Mouse (Mus musculus): ENCODE measurements at regions not wholly inside any gene's neighbourhood (a gene's known extent, or its start where the extent isn't known, plus 50 kb on each side); places are given as distances from the start of the nearest gene placed in this dataset.

GRCm38 (mm10) chr13:115671685-115672084 lies 569.9 kb upstream of the Itga1 start:
- DNase-seq, result no peak

GRCm38 (mm10) chr13:115669516-115669915 lies 567.8 kb upstream of the Itga1 start:
- no peak for DNase-seq

- no peak for DNase-seq
Observed at GRCm38 (mm10) chr13:115655134-115655533, 553.4 kb upstream of the Itga1 start.

- DNase-seq, result no peak
Observed at GRCm38 (mm10) chr13:115652935-115653334, 551.2 kb upstream of the Itga1 start.

GRCm38 (mm10) chr13:115652352-115652751 lies 550.6 kb upstream of the Itga1 start:
- DNase-seq, result no peak

GRCm38 (mm10) chr13:115631410-115632105 lies 529.8 kb upstream of the Itga1 start:
- no peak for DNase-seq

- no peak for DNase-seq
Observed at GRCm38 (mm10) chr13:115630603-115631002, 528.8 kb upstream of the Itga1 start.

- no peak for DNase-seq
Observed at GRCm38 (mm10) chr13:115613174-115613573, 511.4 kb upstream of the Itga1 start.

- no peak for DNase-seq
Observed at GRCm38 (mm10) chr13:115606441-115606840, 504.7 kb upstream of the Itga1 start.

- no peak for DNase-seq
Observed at GRCm38 (mm10) chr13:115595126-115595671, 493.4 kb upstream of the Itga1 start.

- DNase-seq, result no peak
Observed at GRCm38 (mm10) chr13:115575967-115576366, 474.2 kb upstream of the Itga1 start.

GRCm38 (mm10) chr13:115575052-115575891 lies 473.5 kb upstream of the Itga1 start:
- DNase-seq, result no peak

GRCm38 (mm10) chr13:115541167-115541566 lies 439.4 kb upstream of the Itga1 start:
- DNase-seq, result no peak

- DNase-seq, result no peak
Observed at GRCm38 (mm10) chr13:115535900-115536299, 434.1 kb upstream of the Itga1 start.

- DNase-seq, result no peak
Observed at GRCm38 (mm10) chr13:115513914-115514313, 412.1 kb upstream of the Itga1 start.

GRCm38 (mm10) chr13:115512214-115512613 lies 410.4 kb upstream of the Itga1 start:
- no peak for DNase-seq

GRCm38 (mm10) chr13:115508646-115509045 lies 406.9 kb upstream of the Itga1 start:
- DNase-seq, result no peak

GRCm38 (mm10) chr13:115494399-115494798 lies 392.6 kb upstream of the Itga1 start:
- no peak for DNase-seq

GRCm38 (mm10) chr13:115475861-115476260 lies 374.1 kb upstream of the Itga1 start:
- DNase-seq, result no peak

GRCm38 (mm10) chr13:115465689-115466088 lies 363.9 kb upstream of the Itga1 start:
- no peak for DNase-seq

GRCm38 (mm10) chr13:115451244-115451643 lies 349.5 kb upstream of the Itga1 start:
- no peak for DNase-seq

- DNase-seq, result no peak
Observed at GRCm38 (mm10) chr13:115427091-115428033, 325.6 kb upstream of the Itga1 start.

All from thymus, postnatal 25 days (tissue).